Mouse (Mus musculus) olfactory bulb, adult 2 months (tissue): ENCODE results near the gene Smap1.

Source experiments
- CTCF ChIP-seq: fragments of 200-500 bp; IDR thresholded peaks from 2 replicates; pipeline ENCODE4 v1.5.1; 2012; ENCODE audit warnings: low read depth, mild to moderate bottlenecking, low read length, moderate library complexity; ENCODE audit not compliant: insufficient read depth
- POLR2A ChIP-seq: fragments of 200-500 bp; IDR thresholded peaks from 2 replicates; pipeline ENCODE4 v1.6.1; 2012; ENCODE audit warnings: mild to moderate bottlenecking, low read depth, low read length, moderate library complexity; ENCODE audit not compliant: insufficient read depth

- TF ChIP-seq CTCF (no peak), POLR2A (no peak)
Observed at GRCm38 (mm10) chr1:23903340-23903739, 18.8 kb downstream of the Smap1 start.
